Mouse (Mus musculus) heart, embryonic 14.5 days (tissue): ENCODE data around the gene Evx2. TPM values are rescaled to one million over a fixed set of nuclear protein-coding genes. Genes with fewer than 3 reads are reported as not detected.

ENCODE experiments used
- ATAC-seq: fragments of 200-750 bp; cut with Nextera tagmentation; 2 replicates; pipeline ENCODE4 v1.8.0; 2017; ENCODE audit warnings: low read depth, moderate TSS enrichment; ENCODE audit not compliant: insufficient number of reproducible peaks, insufficient read depth, low FRiP score
- H3K27ac ChIP-seq, 2 experiments: fragments of 200-500 bp in 1 of 2; fragments of 300-500 bp in 1 of 2; sonication (generic) in 1 of 2; replicated peaks in 1 of 2; 2 replicates each; pipeline ENCODE4 v1.5.1; 2012 to 2014; ENCODE audit warnings: low read depth in 2 of 2, low read length in 2 of 2, control low read depth in 1 of 2, mild to moderate bottlenecking in 1 of 2, mixed read lengths in 1 of 2; ENCODE audit not compliant: control insufficient read depth in 1 of 2, insufficient read depth in 1 of 2
- H3K27me3 ChIP-seq: fragments of 300-500 bp; sonication (generic); 2 replicates; pipeline ENCODE4 v1.6.1; 2014; ENCODE audit warnings: mild to moderate bottlenecking, low read length, control low read depth; ENCODE audit not compliant: control insufficient read depth, insufficient read depth
- H3K36me3 ChIP-seq: fragments of 300-500 bp; sonication (generic); 2 replicates; pipeline ENCODE4 v1.6.1; 2014; ENCODE audit warnings: mild to moderate bottlenecking, control low read depth, low read length, mixed read lengths; ENCODE audit not compliant: control insufficient read depth, insufficient read depth
- H3K4me1 ChIP-seq, 2 experiments: fragments of 200-500 bp in 1 of 2; fragments of 300-500 bp in 1 of 2; sonication (generic) in 1 of 2; 2 replicates each; pipeline ENCODE4 v1.6.1; 2012 to 2014; ENCODE audit warnings: low read length in 2 of 2, control low read depth in 1 of 2, mixed read lengths in 1 of 2; ENCODE audit not compliant: control insufficient read depth in 2 of 2, insufficient read depth in 2 of 2
- H3K4me2 ChIP-seq: fragments of 300-500 bp; sonication (generic); 2 replicates; pipeline ENCODE4 v1.6.1; 2014; ENCODE audit warnings: mild to moderate bottlenecking, low read length
- H3K4me3 ChIP-seq, 2 experiments: fragments of 200-500 bp in 1 of 2; fragments of 300-500 bp in 1 of 2; sonication (generic) in 1 of 2; 2 replicates each; pipeline ENCODE4 v1.5.1; 2012 to 2014; ENCODE audit warnings: low read length in 2 of 2, mild to moderate bottlenecking in 2 of 2, control low read depth in 1 of 2, low read depth in 1 of 2, moderate library complexity in 1 of 2; ENCODE audit not compliant: control insufficient read depth in 1 of 2, insufficient read depth in 1 of 2
- H3K9ac ChIP-seq: fragments of 300-500 bp; sonication (generic); 2 replicates; pipeline ENCODE4 v1.6.1; 2014; ENCODE audit warnings: mild to moderate bottlenecking, low read length
- H3K9me3 ChIP-seq: fragments of 300-500 bp; sonication (generic); 2 replicates; pipeline ENCODE4 v1.6.1; 2016; ENCODE audit warnings: low read length, control low read depth; ENCODE audit not compliant: control insufficient read depth
- WGBS: fragments of 180-500 bp; shearing (Covaris S2); extraction: QIAGEN DNeasy Blood & Tissue Kit; methylation state at CpG from one replicate; pipeline ENCODE4 v1.1.7; 2014; 5-methylcytosine and 5-hydroxymethylcytosine counted together
- polyA plus RNA-seq: library from polyadenylated mRNA; unstranded; fragments of >200 nt; fragmentation: Nextera tagmentation; extraction: Ambion mirVana; gene quantifications from 2 replicates; pipeline ENCODE4 v1.2.1, GENCODE M21; 2014

Gene Evx2
- polyA plus RNA-seq, 1 experiment from 2014 or later: not detected

- peaks cover 0 to 13% of the 10 kb centered on the region in 2 experiments; a peak in 2 of 4 replicates for H3K4me1 ChIP-seq
- H3K4me3 ChIP-seq: no peak overlapping the region
- 1% methylated on average over 26 of the region's 26 CpGs for WGBS
- H3K9ac ChIP-seq: no peak overlapping the region
- peaks cover 98% of the 10 kb centered on the region for H3K27me3 ChIP-seq
- H3K4me2 ChIP-seq: no peak overlapping the region
- no peaks in the 10 kb centered on the region for H3K9me3 ChIP-seq
- no peaks in the 10 kb centered on the region for H3K36me3 ChIP-seq
- no peak for ATAC-seq
- no peak overlapping the region for H3K27ac ChIP-seq
Observed at GRCm38 (mm10) chr2:74703720-74704392, 44.5 kb upstream of the Evx2 start.

- H3K4me3 ChIP-seq: no peak overlapping the region
- H3K9me3 ChIP-seq: no peaks in the 10 kb centered on the region
- H3K36me3 ChIP-seq: no peaks in the 10 kb centered on the region
- H3K4me2 ChIP-seq: no peak overlapping the region
- WGBS: 5% methylated on average over 10 of the region's 10 CpGs
- H3K27me3 ChIP-seq: peaks cover 98% of the 10 kb centered on the region
- no peak overlapping the region for H3K27ac ChIP-seq
- no peak for ATAC-seq
- peaks cover 0 to 13% of the 10 kb centered on the region in 2 experiments; a peak in 3 of 4 replicates for H3K4me1 ChIP-seq
- no peak overlapping the region for H3K9ac ChIP-seq
Observed at GRCm38 (mm10) chr2:74703317-74703716, 44.0 kb upstream of the Evx2 start.

- WGBS: 19% methylated on average over 6 of the region's 6 CpGs
- Histone ChIP-seq H3K36me3 (no peaks in the 10 kb centered on the region), H3K9me3 (no peaks in the 10 kb centered on the region), H3K4me3 (no peak overlapping the region), H3K4me1 (peaks cover 0 to 18% of the 10 kb centered on the region in 2 experiments; a peak in 3 of 4 replicates), H3K27me3 (peaks cover 98% of the 10 kb centered on the region), H3K27ac (no peak overlapping the region), H3K4me2 (no peak overlapping the region), H3K9ac (no peak overlapping the region)
- ATAC-seq: no peak
Observed at GRCm38 (mm10) chr2:74702820-74703219, 43.5 kb upstream of the Evx2 start.

- Histone ChIP-seq H3K4me2 (no peak overlapping the region), H3K9me3 (no peaks in the 10 kb centered on the region), H3K9ac (no peak overlapping the region), H3K4me1 (peaks cover 0 to 20% of the 10 kb centered on the region in 2 experiments; a peak in 3 of 4 replicates), H3K36me3 (no peaks in the 10 kb centered on the region), H3K4me3 (no peak overlapping the region), H3K27ac (no peak overlapping the region), H3K27me3 (peaks cover 98% of the 10 kb centered on the region)
- WGBS: 14% methylated on average over 17 of the region's 17 CpGs
- ATAC-seq: no peak
Observed at GRCm38 (mm10) chr2:74701949-74702819, 42.8 kb upstream of the Evx2 start.

- Histone ChIP-seq H3K4me2 (no peak overlapping the region), H3K4me1 (peaks cover 0 to 19% of the 10 kb centered on the region in 2 experiments; a peak in 3 of 4 replicates), H3K4me3 (no peak overlapping the region), H3K36me3 (no peaks in the 10 kb centered on the region), H3K9ac (no peak overlapping the region), H3K27me3 (peaks cover 98% of the 10 kb centered on the region), H3K27ac (no peak overlapping the region), H3K9me3 (no peaks in the 10 kb centered on the region)
- no peak for ATAC-seq
- 6% methylated on average over 22 of the region's 22 CpGs for WGBS
Observed at GRCm38 (mm10) chr2:74700546-74701112, 41.3 kb upstream of the Evx2 start.

- 3% methylated on average over 23 of the region's 23 CpGs for WGBS
- ATAC-seq: no peak
- Histone ChIP-seq H3K9me3 (no peaks in the 10 kb centered on the region), H3K27me3 (peaks cover 99% of the 10 kb centered on the region), H3K9ac (no peak overlapping the region), H3K4me3 (no peak overlapping the region), H3K27ac (no peak overlapping the region), H3K36me3 (no peaks in the 10 kb centered on the region), H3K4me1 (peaks cover 0 to 11% of the 10 kb centered on the region in 2 experiments; a peak in 3 of 4 replicates), H3K4me2 (no peak overlapping the region)
Observed at GRCm38 (mm10) chr2:74699664-74700545, 40.5 kb upstream of the Evx2 start.

GRCm38 (mm10) chr2:74699053-74699430 lies 39.7 kb upstream of the Evx2 start:
- Histone ChIP-seq H3K4me3 (no peak overlapping the region), H3K4me1 (peaks cover 0 to 7% of the 10 kb centered on the region in 2 experiments; a peak in 2 of 4 replicates), H3K4me2 (no peak overlapping the region), H3K36me3 (no peaks in the 10 kb centered on the region), H3K9me3 (no peaks in the 10 kb centered on the region), H3K9ac (no peak overlapping the region), H3K27ac (no peak overlapping the region), H3K27me3 (peaks cover 99% of the 10 kb centered on the region)
- no peak for ATAC-seq
- WGBS: 3% methylated on average over 17 of the region's 17 CpGs
